Mouse (Mus musculus): ENCODE data around the gene 2410137M14Rik. TPM values are rescaled to one million over a fixed set of nuclear protein-coding genes. Genes with fewer than 3 reads are reported as not detected.

Gene 2410137M14Rik
- polyA plus RNA-seq, 1 experiment from 2014 or later, result not detected

- Histone ChIP-seq H3K4me2 (replicated peaks) (no peak overlapping the region), H3K4me1 (no peaks in the 10 kb centered on the region), H3K9ac (no peak overlapping the region), H3K36me3 (peaks cover 30% of the 10 kb centered on the region), H3K9me3 (replicated peaks) (no peaks in the 10 kb centered on the region), H3K4me3 (replicated peaks) (no peak overlapping the region), H3K27me3 (no peaks in the 10 kb centered on the region), H3K27ac (replicated peaks) (no peak overlapping the region)
- ATAC-seq (ENCODE audit: insufficient number of reproducible peaks, low FRiP score, low TSS enrichment, low read depth), result no peak
- 84% methylated on average over 3 of the region's 3 CpGs for WGBS
Measured at GRCm38 (mm10) chr17:37011719-37012118, 30.7 kb upstream of the 2410137M14Rik start.

GRCm38 (mm10) chr17:37009460-37010042 lies 28.5 kb upstream of the 2410137M14Rik start:
- Histone ChIP-seq H3K27me3 (no peaks in the 10 kb centered on the region), H3K4me3 (replicated peaks) (no peak overlapping the region)

GRCm38 (mm10) chr17:37008161-37008560 lies 27.1 kb upstream of the 2410137M14Rik start:
- Histone ChIP-seq H3K9me3 (replicated peaks) (no peaks in the 10 kb centered on the region), H3K27ac (replicated peaks) (no peak overlapping the region), H3K4me1 (peaks cover 2% of the 10 kb centered on the region), H3K9ac (no peak overlapping the region), H3K36me3 (peaks cover 37% of the 10 kb centered on the region), H3K4me3 (replicated peaks) (no peak overlapping the region), H3K4me2 (replicated peaks) (no peak overlapping the region), H3K27me3 (no peaks in the 10 kb centered on the region)
- no peak for ATAC-seq (ENCODE audit: insufficient number of reproducible peaks, low FRiP score, low TSS enrichment, low read depth)
- 86% methylated on average over 6 of the region's 6 CpGs for WGBS

More at GRCm38 (mm10) chr17:37009460-37010042, 28.5 kb upstream of the 2410137M14Rik start:
- H3K9me3 ChIP-seq (replicated peaks), result no peaks in the 10 kb centered on the region
- no peak overlapping the region for H3K9ac ChIP-seq
- 93% methylated on average over 17 of the region's 17 CpGs for WGBS
- no peaks in the 10 kb centered on the region for H3K4me1 ChIP-seq
- peaks cover 37% of the 10 kb centered on the region for H3K36me3 ChIP-seq
- ATAC-seq (ENCODE audit: insufficient number of reproducible peaks, low FRiP score, low TSS enrichment, low read depth), result no peak
- no peak overlapping the region for H3K4me2 ChIP-seq (replicated peaks)
- no peak overlapping the region for H3K27ac ChIP-seq (replicated peaks)

- H3K9me3 ChIP-seq (replicated peaks), result no peaks in the 10 kb centered on the region
- peaks cover 14% of the 10 kb centered on the region; the same call in 1 of the 2 replicates for H3K36me3 ChIP-seq
- peak overlapping the region; percentile 70 for H3K4me3 ChIP-seq (replicated peaks)
- H3K9ac ChIP-seq, result 0 out of 2 replicates have a peak overlapping the region, but pooled peaks have one; percentile 86
- WGBS, result 40% methylated on average over 4 of the region's 4 CpGs
- H3K4me1 ChIP-seq, result peaks cover 7% of the 10 kb centered on the region
- H3K27me3 ChIP-seq, result no peaks in the 10 kb centered on the region
- no peak overlapping the region for H3K27ac ChIP-seq (replicated peaks)
- peak overlapping the region; percentile 83 for H3K4me2 ChIP-seq (replicated peaks)
- ATAC-seq (ENCODE audit: insufficient number of reproducible peaks, low FRiP score, low TSS enrichment, low read depth), result no peak
Measured at GRCm38 (mm10) chr17:37003366-37003765, 22.3 kb upstream of the 2410137M14Rik start.

- H3K4me3 ChIP-seq (replicated peaks), result peak overlapping the region; percentile 70
- under 1% methylated on average over 49 of the region's 49 CpGs for WGBS
- H3K9me3 ChIP-seq (replicated peaks), result no peaks in the 10 kb centered on the region
- no peaks in the 10 kb centered on the region for H3K27me3 ChIP-seq
- peak overlapping the region; percentile 86 for H3K9ac ChIP-seq
- peak; percentile 85 for ATAC-seq (ENCODE audit: insufficient number of reproducible peaks, low FRiP score, low TSS enrichment, low read depth)
- H3K4me1 ChIP-seq, result peaks cover 7% of the 10 kb centered on the region
- H3K36me3 ChIP-seq, result peaks cover 7% of the 10 kb centered on the region; the same call in 1 of the 2 replicates
- peak overlapping the region; percentile 91 for H3K27ac ChIP-seq (replicated peaks)
- H3K4me2 ChIP-seq (replicated peaks), result peak overlapping the region; percentile 83
Measured at GRCm38 (mm10) chr17:37002364-37003330, 21.6 kb upstream of the 2410137M14Rik start.

- H3K9me3 ChIP-seq (replicated peaks), result no peaks in the 10 kb centered on the region
- peak within 1 kb of the TSS; percentile 83 for H3K4me2 ChIP-seq (replicated peaks)
- peaks cover 7% of the 10 kb centered on the region for H3K4me1 ChIP-seq
- peak within 1 kb of the TSS; percentile 70 for H3K4me3 ChIP-seq (replicated peaks)
- no peak for ATAC-seq (ENCODE audit: insufficient number of reproducible peaks, low FRiP score, low TSS enrichment, low read depth)
- H3K27ac ChIP-seq (replicated peaks), result 0 out of 2 replicates have a peak within 1 kb of the TSS, but pooled peaks have one; percentile 91
- no peaks in the 10 kb centered on the region for H3K27me3 ChIP-seq
- 0 out of 2 replicates have a peak, but pooled peaks cover 2% of the 10 kb centered on the region for H3K36me3 ChIP-seq
- no peak within 1 kb of the TSS for H3K9ac ChIP-seq
- WGBS, result 94% methylated on average over 7 of the region's 7 CpGs
Measured at GRCm38 (mm10) chr17:37000863-37001262, 19.8 kb upstream of the 2410137M14Rik start, which contains the start of gene Zfp57. Gene Zfp57 (plus strand): TSS chr17:37001163.

GRCm38 (mm10) chr17:36998477-36998876 lies 17.4 kb upstream of the 2410137M14Rik start:
- no peak overlapping the region for H3K4me3 ChIP-seq (replicated peaks)
- no peaks in the 10 kb centered on the region for H3K36me3 ChIP-seq
- H3K27ac ChIP-seq (replicated peaks), result no peak overlapping the region
- no peak overlapping the region for H3K9ac ChIP-seq
- no peaks in the 10 kb centered on the region for H3K9me3 ChIP-seq (replicated peaks)
- 62% methylated on average over 2 of the region's 2 CpGs for WGBS
- ATAC-seq (ENCODE audit: insufficient number of reproducible peaks, low FRiP score, low TSS enrichment, low read depth), result no peak
- no peak overlapping the region for H3K4me2 ChIP-seq (replicated peaks)
- H3K4me1 ChIP-seq, result peaks cover 7% of the 10 kb centered on the region
- H3K27me3 ChIP-seq, result no peaks in the 10 kb centered on the region

- no peak overlapping the region for H3K4me3 ChIP-seq (replicated peaks)
- no peaks in the 10 kb centered on the region for H3K4me1 ChIP-seq
- H3K36me3 ChIP-seq, result no peaks in the 10 kb centered on the region
- no peak overlapping the region for H3K27ac ChIP-seq (replicated peaks)
- H3K9me3 ChIP-seq (replicated peaks), result no peaks in the 10 kb centered on the region
- no peak overlapping the region for H3K9ac ChIP-seq
- 25% methylated on average over 7 of the region's 7 CpGs for WGBS
- ATAC-seq (ENCODE audit: insufficient number of reproducible peaks, low FRiP score, low TSS enrichment, low read depth), result no peak
- no peaks in the 10 kb centered on the region for H3K27me3 ChIP-seq
- no peak overlapping the region for H3K4me2 ChIP-seq (replicated peaks)
Measured at GRCm38 (mm10) chr17:36997033-36997735, 16.1 kb upstream of the 2410137M14Rik start.

GRCm38 (mm10) chr17:36995448-36995847 lies 14.4 kb upstream of the 2410137M14Rik start:
- ATAC-seq (ENCODE audit: insufficient number of reproducible peaks, low FRiP score, low TSS enrichment, low read depth), result no peak
- Histone ChIP-seq H3K9me3 (replicated peaks) (no peaks in the 10 kb centered on the region), H3K4me2 (replicated peaks) (no peak overlapping the region), H3K27ac (replicated peaks) (no peak overlapping the region), H3K27me3 (no peaks in the 10 kb centered on the region; the same call in 1 of the 2 replicates), H3K4me3 (replicated peaks) (no peak overlapping the region), H3K9ac (no peak overlapping the region), H3K36me3 (no peaks in the 10 kb centered on the region), H3K4me1 (no peaks in the 10 kb centered on the region)
- WGBS, result 55% methylated on average over 3 of the region's 3 CpGs

- peaks cover 2% of the 10 kb centered on the region for H3K27me3 ChIP-seq
- 85% methylated on average over 2 of the region's 2 CpGs for WGBS
Measured at GRCm38 (mm10) chr17:36994528-36994927, 13.5 kb upstream of the 2410137M14Rik start.

More at GRCm38 (mm10) chr17:36994528-36994927, 13.5 kb upstream of the 2410137M14Rik start:
- no peaks in the 10 kb centered on the region for H3K4me1 ChIP-seq
- no peaks in the 10 kb centered on the region for H3K36me3 ChIP-seq
- no peak overlapping the region for H3K27ac ChIP-seq (replicated peaks)
- no peak overlapping the region for H3K4me2 ChIP-seq (replicated peaks)
- no peak for ATAC-seq (ENCODE audit: insufficient number of reproducible peaks, low FRiP score, low TSS enrichment, low read depth)
- no peak overlapping the region for H3K9ac ChIP-seq
- no peaks in the 10 kb centered on the region for H3K9me3 ChIP-seq (replicated peaks)
- no peak overlapping the region for H3K4me3 ChIP-seq (replicated peaks)
